Mouse (Mus musculus) fat pad, adult 2 months (tissue): ENCODE data around the gene Raf1.
A peak's percentile ranks its signal among the peaks of the same experiment; 100 is the strongest.
"Not testable (repeated sequence)": the region's sequence is repeated elsewhere in the genome, so short reads cannot be mapped to it uniquely, and the experiment has no call there.

Experiments used
- DNase-seq: peaks from one replicate; pipeline ENCODE4 v3.0.0-alpha.2; 2011; ENCODE audit warnings: low read depth, low spot score; ENCODE audit errors: extremely low read depth

Gene Raf1

DNA sequence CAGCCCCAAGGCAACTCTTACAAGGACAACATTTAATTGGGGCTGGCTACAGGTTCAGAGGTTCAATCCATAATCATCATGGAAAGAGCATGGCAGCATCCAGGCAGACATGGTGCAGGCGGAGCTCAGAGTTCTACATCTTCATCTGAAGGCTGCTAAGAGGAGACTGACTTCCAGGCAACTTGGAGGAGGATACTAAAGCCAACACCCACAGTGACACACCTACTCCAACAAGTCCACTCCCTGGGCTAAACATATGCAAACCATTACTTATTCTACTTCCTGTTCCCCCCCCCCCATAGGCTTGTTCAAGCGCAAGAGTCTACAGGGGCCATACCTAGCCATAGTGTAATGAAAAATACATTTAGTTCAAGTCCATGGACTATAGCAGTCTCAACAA is 7.8 kb upstream of the Raf1 start:
- no peak for DNase-seq

DNA sequence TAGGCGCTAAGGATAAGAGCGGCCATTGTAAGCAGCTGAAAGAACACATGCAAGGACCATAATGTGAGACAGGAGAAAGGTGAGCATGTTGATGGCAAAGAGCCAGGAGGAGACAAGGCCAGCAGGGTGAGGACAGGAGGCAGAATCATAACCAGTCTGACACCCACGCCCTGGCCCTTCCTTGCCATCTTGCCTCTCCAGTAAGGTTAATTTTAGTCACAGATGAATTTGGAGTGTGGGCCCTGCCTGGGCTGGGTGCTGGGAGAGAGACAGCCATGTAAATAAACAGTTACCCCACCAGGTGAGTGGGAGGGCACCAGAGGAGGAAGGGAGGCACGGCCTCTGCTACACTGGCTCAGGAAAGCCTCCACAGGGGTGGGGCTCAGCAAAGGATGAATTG is 4.6 kb upstream of the Raf1 start:
- no peak for DNase-seq

DNA sequence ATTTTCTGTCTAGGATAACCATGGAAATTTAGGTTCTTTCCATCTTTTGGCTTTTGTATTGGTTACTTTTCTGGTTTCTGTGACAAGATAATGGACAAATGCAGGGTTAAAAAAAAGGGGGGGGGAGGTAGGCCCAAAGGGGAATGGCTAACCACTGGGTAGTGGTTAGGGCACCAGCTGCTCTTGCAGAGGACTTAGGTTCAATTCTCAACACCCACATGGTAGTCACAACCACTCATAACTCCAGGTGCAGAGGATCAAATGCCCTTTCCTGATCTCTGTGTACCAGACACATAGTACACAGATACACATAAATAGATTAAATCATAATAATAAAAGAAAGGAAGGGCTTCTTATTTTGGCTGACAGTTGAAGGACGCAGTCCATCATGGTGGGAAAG is 1.6 kb upstream of the Raf1 start:
- DNase-seq: no peak

DNA sequence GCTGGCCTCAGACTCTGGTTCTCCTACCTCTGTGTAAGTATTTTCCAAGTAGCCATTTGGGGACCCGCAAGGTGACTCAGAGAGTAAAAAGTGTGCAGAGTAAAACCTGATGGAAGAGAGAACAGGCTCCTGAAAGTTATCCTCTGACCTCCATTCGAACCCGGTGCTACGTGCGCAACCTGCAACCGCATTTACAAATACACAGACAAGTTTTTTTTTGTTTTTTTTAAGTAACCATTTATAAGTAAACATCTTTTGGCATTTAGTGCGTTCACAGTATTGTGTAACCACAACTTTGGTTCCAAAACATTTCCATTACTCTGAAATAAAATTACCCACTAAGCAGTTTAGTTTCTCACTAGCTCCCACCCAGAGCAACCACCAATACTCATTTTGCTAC is 1.0 kb upstream of the Raf1 start:
- DNase-seq: no peak

DNA sequence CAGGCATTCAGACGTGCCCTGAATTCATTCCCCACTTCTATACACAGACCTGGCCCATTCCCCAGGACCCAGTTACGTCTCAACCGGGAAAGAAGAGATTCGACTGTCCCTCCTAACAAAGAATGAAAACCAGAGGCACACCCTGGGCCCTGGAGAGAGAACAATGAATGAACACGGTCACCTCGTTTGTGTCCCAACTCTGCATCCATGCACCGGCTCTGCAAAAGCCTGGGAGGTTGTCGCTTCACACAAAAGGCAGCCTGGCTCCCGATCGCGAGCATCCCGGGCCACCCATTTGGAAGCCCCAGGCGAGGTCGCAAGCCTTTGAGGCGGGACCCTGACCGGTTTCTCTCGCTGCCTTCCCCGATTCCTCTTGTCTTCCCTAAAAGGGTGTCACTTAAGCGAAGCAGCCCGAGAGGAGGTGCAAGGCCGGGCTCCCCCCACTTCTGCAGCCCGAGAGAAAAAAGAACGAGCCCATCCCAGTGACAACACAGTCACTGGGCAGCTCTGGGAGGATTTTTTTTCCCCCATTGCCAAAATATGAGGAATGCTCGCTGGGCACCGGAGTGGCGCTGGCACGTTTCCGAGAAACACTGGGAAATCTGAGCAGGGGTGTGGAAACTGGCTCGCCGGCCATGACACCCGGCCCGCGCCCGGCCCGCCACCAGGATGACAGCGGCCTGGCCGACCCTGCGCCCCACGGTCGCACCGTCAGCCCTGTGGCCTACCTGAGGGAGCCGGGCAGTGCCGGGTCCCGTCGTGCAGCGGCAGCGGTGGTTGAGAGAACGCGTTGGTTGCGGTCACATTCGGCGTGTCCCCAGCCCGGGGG is 713 bp downstream of the Raf1 start:
- DNase-seq: no peak

DNA sequence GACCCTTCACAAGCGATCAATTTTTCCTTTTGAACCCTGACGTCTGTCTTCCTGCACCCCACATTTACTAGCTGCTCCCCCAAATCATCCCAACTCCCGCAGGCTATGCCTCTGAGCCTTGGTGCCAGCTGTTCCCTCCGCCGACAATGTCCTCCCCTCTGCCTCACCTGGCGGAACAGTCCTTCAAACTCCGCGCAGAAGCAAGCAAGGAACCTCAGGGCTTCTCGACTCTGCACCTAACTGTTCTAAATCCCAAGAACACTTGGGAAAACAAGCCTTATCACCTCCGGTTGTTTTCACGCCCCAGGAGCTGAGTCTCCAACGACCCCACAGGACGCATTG is 1.3 kb downstream of the Raf1 start:
- no peak for DNase-seq

DNA sequence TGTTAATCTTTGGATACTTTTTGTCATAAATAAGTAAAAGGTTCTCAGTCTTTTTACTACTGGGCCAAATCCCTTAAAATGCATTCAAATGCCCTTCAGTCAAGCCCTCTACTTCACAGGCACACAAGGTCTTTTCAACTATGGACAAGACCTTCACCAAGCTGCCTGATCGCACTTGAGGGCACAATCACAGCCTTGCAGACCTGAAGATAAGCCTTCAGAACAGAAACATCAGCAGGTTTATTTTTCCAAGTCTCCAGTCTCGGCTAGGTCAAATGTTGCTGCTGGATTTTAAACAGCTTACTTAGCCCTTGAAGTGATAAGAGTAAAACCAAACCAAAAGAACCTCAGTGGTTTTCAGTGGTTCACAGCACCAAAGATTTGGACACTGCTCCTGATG is 2.1 kb downstream of the Raf1 start:
- DNase-seq: no peak

DNA sequence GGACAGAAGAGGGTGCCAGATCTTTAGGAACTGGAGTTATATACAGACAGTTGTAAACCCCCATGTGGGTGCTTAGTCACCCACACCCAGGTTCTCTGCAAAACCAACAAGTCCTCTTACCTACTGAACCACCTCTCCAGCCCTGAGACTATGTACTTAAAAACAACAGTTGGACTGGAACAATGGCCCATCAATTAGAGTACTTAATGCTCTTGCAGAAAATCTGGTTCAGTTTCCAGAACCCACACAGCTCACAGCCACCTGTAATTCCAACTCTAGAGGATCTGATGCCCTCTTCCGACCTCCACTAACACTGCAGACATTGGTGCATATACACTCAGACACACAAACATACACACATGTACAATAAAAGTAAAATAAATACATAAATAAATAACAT is 3.7 kb downstream of the Raf1 start:
- no peak for DNase-seq

DNA sequence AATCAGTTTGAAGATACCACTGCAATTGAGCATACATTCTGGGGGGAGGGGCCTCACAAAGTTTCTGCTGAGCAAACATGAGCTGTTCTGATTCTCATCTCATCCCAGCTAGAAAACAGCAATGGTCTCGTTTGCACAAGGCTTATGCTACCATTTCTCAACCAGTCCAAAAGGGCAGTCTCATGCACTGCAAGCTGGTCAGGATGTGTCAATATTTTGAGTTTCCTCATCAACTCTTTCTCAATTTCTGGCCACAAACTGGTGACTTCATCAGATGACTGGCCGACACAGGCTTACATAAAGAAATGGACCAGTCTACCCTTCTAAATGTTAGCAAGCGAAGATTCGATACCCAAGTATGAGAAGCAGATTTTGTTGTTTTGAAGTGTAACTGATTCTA is 9.8 kb downstream of the Raf1 start:
- DNase-seq: peak; percentile 68

DNA sequence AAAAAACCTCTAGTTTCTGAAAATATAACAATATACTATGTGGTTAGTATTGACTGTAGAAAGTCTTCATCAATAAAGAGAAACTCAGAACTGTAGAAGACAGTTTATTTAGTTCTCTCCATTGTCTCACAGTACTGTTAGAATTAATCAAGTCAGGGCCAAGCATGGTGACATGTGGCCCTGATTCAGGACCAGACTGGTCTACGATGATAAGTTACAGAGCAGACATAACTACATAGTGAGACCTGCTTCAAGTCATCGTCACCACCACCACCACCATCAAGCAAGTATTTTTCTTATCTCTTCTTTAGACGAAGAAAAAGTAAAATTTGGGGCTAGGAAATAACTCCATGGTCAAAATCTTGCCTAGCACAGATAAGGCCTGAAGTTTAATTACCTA is 12.2 kb downstream of the Raf1 start:
- DNase-seq: no peak

DNA sequence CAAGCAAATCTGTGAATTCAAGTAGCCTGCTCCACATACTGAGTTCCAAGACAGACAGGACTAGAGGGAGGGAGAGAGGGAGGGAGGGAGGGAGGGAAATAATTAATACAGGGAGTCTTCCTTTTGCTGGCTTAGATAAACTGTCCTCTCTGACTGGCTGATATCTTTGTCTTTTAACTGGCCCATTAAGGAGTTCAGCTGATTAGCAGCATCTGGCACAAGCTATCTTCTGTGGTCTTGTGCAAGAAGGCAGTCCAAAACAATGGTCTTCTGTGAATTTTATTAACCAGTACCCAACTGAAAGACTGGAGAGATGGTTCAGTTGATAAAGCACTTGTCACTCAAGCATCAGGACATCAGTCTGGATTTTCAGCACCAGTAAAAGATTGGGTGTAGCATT is 17.6 kb downstream of the Raf1 start:
- no peak for DNase-seq

DNA sequence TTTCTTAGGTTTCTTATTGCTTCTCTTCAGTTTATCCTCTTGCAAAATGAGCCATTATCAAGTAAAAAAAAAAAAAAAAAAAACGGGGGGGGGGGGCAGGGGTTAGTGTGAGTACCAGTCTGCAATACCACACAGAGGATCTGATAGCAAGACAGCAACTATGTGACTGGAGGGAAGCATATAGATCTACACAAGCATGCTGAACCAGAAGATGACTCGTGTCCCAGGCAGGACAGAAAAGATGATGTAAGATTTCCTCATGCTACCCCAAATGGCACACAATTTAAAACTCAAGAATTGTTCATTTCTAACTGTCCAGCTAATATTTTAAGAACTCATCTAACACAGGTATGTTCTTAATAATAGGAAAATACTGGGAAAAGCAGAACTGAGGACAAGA is 22.5 kb downstream of the Raf1 start:
- no peak for DNase-seq

DNA sequence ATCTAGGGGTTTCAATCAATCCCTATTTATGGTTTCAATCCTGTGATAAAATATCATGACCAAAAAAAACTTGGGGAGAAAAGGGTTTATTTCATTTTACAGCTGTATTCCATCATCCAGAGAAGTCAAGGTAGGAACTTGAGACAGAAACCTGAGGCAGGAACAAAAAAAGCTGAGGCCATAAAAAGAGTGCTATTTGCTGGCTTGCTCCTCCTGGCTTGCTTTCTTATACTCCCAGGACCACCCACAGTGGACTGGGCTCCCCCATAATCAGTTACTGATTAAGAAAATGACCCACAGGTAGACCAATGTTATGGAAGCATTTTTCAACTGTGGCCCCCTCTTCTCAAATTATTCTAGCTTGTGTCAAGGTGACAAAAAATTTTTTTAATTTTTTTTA is 24.7 kb downstream of the Raf1 start:
- DNase-seq: no peak

DNA sequence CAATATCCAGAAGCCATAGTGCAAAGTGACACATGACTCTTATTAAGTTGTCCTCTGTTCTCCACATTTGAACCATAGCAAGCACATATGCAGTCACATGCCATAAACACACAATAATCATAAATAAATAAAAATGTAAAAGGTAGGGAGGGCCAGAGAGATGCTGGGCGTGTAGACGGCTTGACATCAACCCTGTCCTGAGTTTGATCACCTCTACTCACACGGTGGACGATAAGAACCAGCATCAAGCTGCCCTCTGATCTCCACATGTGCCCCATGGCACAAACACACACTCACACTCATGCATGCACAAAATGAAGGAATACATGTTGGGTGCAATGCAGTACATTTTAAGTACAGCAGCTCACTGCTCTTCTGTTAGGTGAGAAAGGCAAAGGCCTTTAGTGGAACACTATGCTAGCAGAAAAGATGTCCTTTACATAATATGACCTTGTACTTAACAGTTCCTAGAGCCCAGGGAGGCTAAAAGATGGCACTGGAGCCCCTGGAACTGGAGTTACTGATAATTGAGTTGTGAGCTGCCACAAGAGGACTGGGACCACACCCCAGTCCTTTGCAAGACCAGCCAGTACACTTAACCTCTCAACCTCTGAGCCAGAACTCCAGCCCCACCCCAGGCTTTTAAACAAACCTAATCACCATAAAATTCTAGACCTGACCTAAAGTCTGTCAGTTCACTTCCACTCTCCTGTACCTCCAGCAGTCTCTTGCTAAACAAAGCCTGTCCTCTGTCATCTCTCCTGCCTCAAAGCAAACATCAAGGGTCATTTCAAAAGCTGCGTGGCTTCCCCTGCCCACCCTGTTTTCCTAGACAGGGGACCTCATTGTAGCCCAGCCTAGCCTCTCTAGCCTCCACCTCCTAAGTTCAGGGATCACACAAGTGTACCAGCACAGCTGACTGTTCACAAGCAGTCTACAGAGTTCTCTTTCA is 25.7 kb downstream of the Raf1 start:
- DNase-seq: no peak

DNA sequence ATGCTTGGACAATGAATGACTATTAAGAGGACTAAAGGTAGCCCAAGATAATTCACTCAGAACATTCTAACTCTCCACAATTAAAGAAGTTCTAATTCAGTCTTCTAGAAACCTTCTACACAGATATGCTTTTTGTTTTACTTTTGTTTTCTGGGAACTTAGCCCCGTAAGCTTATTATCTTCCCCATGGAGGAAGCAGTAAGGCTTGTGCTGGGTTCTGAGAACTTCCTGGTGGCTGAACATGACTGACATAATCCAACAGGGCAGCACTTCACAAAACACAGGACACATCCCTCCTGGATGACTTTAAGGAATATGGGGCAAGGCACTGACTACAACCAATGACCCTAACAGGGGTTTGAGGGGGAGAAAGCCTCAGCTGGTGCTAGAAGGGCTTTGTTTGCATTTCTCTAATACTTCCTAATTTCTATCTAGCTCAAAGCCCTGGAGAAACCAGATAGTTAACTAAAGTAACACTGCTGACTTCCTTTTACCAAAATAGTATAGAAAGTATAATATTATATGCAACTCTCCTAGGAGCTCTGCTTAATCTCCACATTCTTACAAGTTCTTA is 26.6 kb downstream of the Raf1 start:
- no peak for DNase-seq

DNA sequence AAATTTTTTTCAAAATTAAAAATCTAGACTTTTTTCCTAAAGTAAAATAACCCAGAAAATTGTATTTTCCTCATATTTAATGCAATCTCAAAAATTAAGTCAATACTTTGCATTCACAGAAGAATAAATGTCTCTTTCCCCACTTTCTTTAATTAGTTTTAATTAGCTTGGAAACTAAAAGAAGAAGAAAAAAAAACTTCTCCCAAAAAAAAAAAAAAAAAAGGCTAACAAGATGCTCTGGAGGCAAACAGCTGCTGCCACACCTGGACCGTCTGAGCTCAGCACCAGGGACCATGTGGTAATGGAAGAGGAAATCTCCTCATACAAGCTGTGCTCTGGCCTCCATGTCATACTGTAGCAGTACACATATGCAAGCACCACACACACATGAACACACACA is 33.1 kb downstream of the Raf1 start:
- no peak for DNase-seq

DNA sequence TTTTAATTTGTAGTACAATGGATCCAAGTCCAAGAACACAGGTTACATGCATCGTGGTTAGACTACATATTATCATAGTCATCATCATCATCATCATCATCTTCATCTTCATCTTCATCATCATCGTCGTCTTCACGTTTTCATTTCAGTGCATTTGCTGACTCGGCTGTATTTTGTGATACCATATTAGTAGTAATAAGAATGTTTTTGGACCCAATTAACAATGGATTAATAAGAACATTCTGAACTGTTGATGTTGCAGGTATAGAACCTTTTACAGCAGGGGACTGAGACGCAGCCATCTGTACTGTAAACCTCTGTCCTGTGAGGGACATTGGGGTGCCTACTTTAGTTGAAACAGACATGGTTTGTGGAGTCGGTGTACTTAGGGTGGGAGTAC is 38.2 kb downstream of the Raf1 start:
- DNase-seq: not testable (repeated sequence)

DNA sequence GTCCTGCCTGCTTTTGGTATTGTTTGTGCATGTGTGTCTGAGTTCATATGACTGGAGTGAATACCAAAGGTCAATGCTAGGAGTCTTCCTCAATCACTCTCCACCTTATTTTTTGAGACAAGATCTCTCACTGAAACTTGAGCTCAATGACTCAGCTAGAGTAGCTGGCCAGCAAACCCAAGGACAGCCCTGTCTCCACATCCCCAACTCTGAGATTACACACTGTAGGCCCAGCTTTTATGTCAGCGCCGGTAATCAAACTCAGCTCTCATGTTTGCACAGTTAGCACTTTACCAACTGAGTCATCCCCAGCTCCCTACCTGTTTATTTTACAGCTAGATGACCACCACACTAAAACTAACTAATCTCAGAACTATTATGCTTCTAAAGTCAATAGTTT is 42.4 kb downstream of the Raf1 start:
- no peak for DNase-seq

DNA sequence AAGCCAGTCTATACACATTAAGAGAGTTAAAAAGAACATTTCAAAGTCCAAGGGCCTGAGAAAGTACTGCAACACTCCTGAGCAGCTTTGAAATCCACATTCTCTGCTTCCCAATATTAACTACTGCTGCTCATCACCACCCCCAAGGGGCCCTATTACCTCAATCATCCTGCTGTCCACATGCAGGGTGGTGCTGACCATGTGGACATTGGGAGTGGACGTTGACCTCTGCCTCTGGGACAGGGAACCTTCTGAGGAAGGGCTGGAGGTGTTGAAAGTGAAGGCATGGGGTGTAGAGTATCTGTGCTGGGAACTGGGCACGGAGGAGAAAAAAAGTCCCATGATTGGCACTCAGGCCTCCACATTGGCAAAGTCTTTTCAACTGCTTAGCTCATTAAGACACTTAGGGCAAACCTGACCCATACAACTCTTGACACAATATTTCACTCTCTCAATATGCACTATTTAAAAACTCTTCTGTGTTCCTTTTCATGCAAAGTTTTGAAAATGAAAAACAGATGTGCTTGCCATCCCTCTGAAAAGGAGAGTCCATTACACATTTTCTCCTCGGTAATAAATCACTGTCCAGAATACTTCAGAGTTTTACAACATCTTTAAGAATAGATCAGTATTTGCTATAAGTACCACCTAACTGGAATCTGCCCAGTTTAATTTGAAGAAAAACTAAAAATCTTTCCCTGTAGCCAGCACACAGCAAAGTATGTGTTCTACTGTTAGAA is 45.2 kb downstream of the Raf1 start:
- no peak for DNase-seq

DNA sequence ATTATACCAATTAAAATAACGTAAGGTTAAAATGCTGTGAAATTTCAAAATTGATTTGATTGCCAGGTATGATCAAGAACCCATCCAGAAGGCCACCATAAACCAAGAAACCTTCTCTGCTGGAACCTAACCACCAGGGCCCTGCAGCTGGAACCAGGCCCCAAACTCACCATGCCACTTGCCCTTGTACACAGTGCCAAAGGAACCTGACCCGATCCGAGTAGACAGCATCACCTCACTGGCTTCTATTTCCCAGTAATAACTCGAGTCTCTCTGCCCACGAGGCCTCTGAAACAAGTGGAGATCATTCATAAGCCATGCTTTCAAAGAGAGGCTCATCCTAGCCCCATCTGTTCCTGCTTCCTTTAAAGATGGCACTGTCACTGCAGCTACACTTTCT is 50.3 kb downstream of the Raf1 start:
- no peak for DNase-seq

DNA sequence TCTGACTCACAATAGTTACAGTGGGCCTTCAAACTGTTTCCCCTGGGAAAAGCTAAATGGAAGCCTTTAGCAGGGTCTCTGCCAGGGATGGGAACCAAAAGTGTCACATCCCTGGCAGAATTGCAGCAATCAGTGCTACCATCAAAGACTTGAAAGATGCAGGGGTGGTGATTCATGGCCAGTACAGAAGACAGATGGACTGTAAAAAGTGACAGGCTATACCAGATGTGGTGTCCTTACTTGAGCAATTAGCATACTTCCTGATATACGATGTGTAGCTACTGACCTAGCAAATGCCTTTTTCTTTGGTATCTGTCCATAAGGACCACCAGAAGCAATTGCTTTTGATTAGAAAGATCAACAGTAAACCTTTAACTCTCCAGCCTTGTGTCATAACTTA is 55.5 kb downstream of the Raf1 start:
- DNase-seq: no peak
